Mouse (Mus musculus) ES-Bruce4 (cell line): Measurements from ENCODE around the gene Pcdh9. TPM values are rescaled to one million over a fixed set of nuclear protein-coding genes. Genes with fewer than 3 reads are reported as not detected.

ENCODE experiments used
- H3K27ac ChIP-seq: 2 replicates; pipeline ENCODE4 v1.5.1; 2012; ENCODE audit warnings: low read length, inconsistent platforms; ENCODE audit not compliant: insufficient read depth
- H3K27me3 ChIP-seq: 2 replicates; pipeline ENCODE4 v1.6.1; 2012; ENCODE audit warnings: mild to moderate bottlenecking, low read length, inconsistent platforms; ENCODE audit not compliant: control insufficient read depth, poor library complexity, insufficient read depth, severe bottlenecking
- H3K36me3 ChIP-seq: 2 replicates; pipeline ENCODE4 v1.6.1; 2012; ENCODE audit warnings: inconsistent platforms, mild to moderate bottlenecking, low read length, moderate library complexity; ENCODE audit not compliant: control insufficient read depth, poor library complexity, insufficient read depth, severe bottlenecking
- H3K4me1 ChIP-seq: one replicate; pipeline ENCODE4 v1.8.1; 2011; ENCODE audit warnings: low read length; ENCODE audit not compliant: control insufficient read depth, insufficient read depth
- H3K4me3 ChIP-seq: 2 replicates; pipeline ENCODE4 v1.5.1; 2011; ENCODE audit warnings: low read depth, mild to moderate bottlenecking, low read length
- H3K9ac ChIP-seq: 2 replicates; pipeline ENCODE4 v1.6.1; 2012; ENCODE audit warnings: low read depth, mild to moderate bottlenecking, inconsistent platforms; ENCODE audit not compliant: poor library complexity, severe bottlenecking
- H3K9me3 ChIP-seq: replicated peaks from 2 replicates; pipeline ENCODE4 v1.6.1; 2012; ENCODE audit warnings: mild to moderate bottlenecking, low read length, inconsistent platforms; ENCODE audit not compliant: control insufficient read depth, poor library complexity, insufficient read depth, severe bottlenecking
- CTCF ChIP-seq: IDR thresholded peaks from one replicate; pipeline ENCODE4 v1.8.1; 2011; ENCODE audit warnings: low read depth, low read length
- EP300 ChIP-seq: IDR thresholded peaks from 2 replicates; pipeline ENCODE4 v1.6.1; 2011; ENCODE audit warnings: low read depth, low read length; ENCODE audit not compliant: insufficient read depth
- POLR2A ChIP-seq: IDR thresholded peaks from one replicate; pipeline ENCODE4 v1.8.1; 2011; ENCODE audit warnings: low read length; ENCODE audit not compliant: insufficient read depth
- polyA plus RNA-seq: library from polyadenylated mRNA; stranded (reverse); fragments of >200 nt; gene quantifications from 2 replicates; pipeline ENCODE4 v1.2.4, GENCODE M21; 2011; ENCODE audit warnings: low read depth; ENCODE audit not compliant: missing spikeins, insufficient read depth, insufficient read length

The Pcdh9 gene
- polyA plus RNA-seq, 1 experiment: 0.12 TPM

DNA sequence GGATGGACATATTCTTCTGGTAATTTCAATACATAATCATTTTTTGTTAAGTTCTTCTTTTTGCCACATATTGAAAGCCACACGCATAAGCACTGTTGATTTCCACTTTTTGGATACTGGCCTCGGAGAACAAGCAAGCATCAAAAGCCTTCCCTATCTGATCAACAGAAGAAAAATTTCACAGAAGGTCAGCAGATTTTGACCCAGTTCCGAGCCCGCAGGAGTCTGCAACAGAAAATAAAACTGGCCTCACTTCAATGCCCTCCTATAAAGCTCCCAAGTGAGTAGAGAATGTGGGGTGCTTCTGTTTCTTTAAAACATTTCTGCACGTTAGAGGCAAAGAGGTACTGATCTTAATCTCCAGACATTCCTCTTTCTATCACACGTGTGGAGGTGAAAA, 63.3 kb downstream of the Pcdh9 start:
- H3K36me3 ChIP-seq: no peaks in the 10 kb centered on the region
- no peak overlapping the region for H3K27ac ChIP-seq
- H3K27me3 ChIP-seq: no peaks in the 10 kb centered on the region
- TF ChIP-seq EP300 (no peak), CTCF (no peak), POLR2A (no peak)
- no peaks in the 10 kb centered on the region for H3K9me3 ChIP-seq
- no peak overlapping the region for H3K9ac ChIP-seq
- H3K4me1 ChIP-seq: no peaks in the 10 kb centered on the region
- H3K4me3 ChIP-seq: no peak overlapping the region

- H3K9ac ChIP-seq: no peak overlapping the region
- TF ChIP-seq CTCF (no peak), POLR2A (no peak), EP300 (no peak)
- no peaks in the 10 kb centered on the region for H3K36me3 ChIP-seq
- no peaks in the 10 kb centered on the region for H3K9me3 ChIP-seq
- no peak overlapping the region for H3K4me3 ChIP-seq
- no peaks in the 10 kb centered on the region for H3K4me1 ChIP-seq
- H3K27ac ChIP-seq: no peak overlapping the region
- no peaks in the 10 kb centered on the region for H3K27me3 ChIP-seq
These were observed 64.4 kb downstream of the Pcdh9 start for GRCm38 (mm10) chr14:93826042-93826462.

DNA sequence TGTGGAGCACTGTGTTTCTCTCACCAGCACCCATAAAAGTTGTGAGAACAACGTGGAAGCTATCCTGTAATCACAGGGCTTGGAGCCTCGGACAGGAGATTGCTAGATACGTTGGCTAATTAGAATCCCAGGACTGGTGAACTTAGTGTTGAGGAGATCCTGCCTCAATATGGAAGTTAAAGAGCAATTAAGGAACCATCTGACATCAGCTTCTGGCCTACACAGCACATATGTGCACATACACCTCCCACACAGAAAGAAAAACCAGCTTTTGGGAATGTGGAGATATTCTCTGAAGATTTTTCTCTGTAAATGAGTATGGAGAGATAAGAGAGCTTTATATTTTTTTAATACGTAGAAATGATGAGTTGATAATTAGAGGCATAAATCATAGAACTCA, 71.6 kb downstream of the Pcdh9 start:
- Histone ChIP-seq H3K36me3 (no peaks in the 10 kb centered on the region), H3K9me3 (no peaks in the 10 kb centered on the region), H3K27me3 (no peaks in the 10 kb centered on the region), H3K9ac (no peak overlapping the region), H3K27ac (no peak overlapping the region), H3K4me1 (no peaks in the 10 kb centered on the region), H3K4me3 (no peak overlapping the region)
- TF ChIP-seq POLR2A (no peak), CTCF (no peak), EP300 (no peak)

DNA sequence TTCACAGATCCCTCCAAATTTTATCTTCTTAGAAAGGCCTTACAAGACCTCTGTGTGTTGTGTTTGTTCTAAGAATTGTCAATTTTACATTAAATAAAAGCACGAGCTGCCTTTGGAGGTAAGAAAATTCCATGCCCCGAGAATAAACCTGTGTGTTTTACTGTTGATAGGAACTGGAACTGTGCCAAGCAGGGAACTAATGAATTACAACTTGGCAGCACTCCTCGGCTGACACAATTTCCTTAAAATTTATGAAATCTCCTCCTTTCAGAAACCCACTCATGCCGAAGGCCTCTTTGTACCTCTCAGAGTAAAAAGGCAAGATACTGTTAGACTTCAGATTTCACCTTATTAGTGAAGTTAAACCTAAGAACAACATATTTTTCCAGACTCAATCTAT, 72.9 kb downstream of the Pcdh9 start:
- Histone ChIP-seq H3K4me3 (no peak overlapping the region), H3K36me3 (no peaks in the 10 kb centered on the region), H3K27me3 (no peaks in the 10 kb centered on the region), H3K4me1 (no peaks in the 10 kb centered on the region), H3K9ac (no peak overlapping the region), H3K27ac (no peak overlapping the region), H3K9me3 (no peaks in the 10 kb centered on the region)
- TF ChIP-seq CTCF (no peak), EP300 (no peak), POLR2A (no peak)

DNA sequence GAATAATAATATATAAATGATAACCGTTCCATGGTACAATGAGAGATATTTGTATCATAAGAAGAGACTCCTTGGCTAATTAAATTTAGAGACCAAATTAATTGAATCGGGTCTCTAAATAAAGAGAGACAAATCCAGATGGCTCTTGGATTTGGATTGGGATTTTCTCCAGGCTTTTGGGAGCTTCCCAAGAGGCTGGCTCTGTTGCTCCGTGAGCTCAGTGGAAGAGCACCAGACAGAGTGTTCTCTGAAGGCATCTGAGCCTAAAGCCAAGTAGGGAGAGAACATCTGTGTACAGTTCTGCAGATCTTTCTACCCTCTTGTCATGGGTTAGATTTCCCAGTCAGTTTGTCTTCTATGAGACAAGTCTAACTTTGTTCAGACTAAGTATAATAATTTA, 95.9 kb downstream of the Pcdh9 start:
- no peaks in the 10 kb centered on the region for H3K27me3 ChIP-seq
- TF ChIP-seq POLR2A: no peak
- TF ChIP-seq EP300: no peak
- no peak for TF ChIP-seq CTCF
- H3K4me3 ChIP-seq: no peak overlapping the region
- no peaks in the 10 kb centered on the region for H3K4me1 ChIP-seq
- H3K36me3 ChIP-seq: no peaks in the 10 kb centered on the region
- H3K27ac ChIP-seq: no peak overlapping the region
- H3K9ac ChIP-seq: no peak overlapping the region
- H3K9me3 ChIP-seq: no peaks in the 10 kb centered on the region; the same call in 1 of the 2 replicates

- no peak for TF ChIP-seq CTCF
- no peak for TF ChIP-seq EP300
- no peak for TF ChIP-seq POLR2A
- Histone ChIP-seq H3K4me1 (no peaks in the 10 kb centered on the region), H3K36me3 (no peaks in the 10 kb centered on the region), H3K9me3 (no peaks in the 10 kb centered on the region), H3K27me3 (no peaks in the 10 kb centered on the region), H3K9ac (no peak overlapping the region), H3K27ac (no peak overlapping the region), H3K4me3 (no peak overlapping the region)
These were observed 104.2 kb downstream of the Pcdh9 start for GRCm38 (mm10) chr14:93786234-93786633.
